Mouse (Mus musculus): ENCODE measurements around the gene Hoxa4. TPM values are rescaled to one million over a fixed set of nuclear protein-coding genes. Genes with fewer than 3 reads are reported as not detected.

The Hoxa4 gene
- total RNA-seq, 2 experiments from 2014 or later: 2.0 TPM

- intact Hi-C loops (cut with DNase I): no loop called here
- no peak for DNase-seq
Measured at GRCm38 (mm10) chr6:52186500-52186899, 5.1 kb downstream of the Hoxa4 start.

- DNase-seq: no peak
- intact Hi-C loops (cut with DNase I): no loop called here
Measured at GRCm38 (mm10) chr6:52185834-52186233, 5.7 kb downstream of the Hoxa4 start.

GRCm38 (mm10) chr6:52185222-52185621 lies 6.3 kb downstream of the Hoxa4 start:
- no peak for DNase-seq
- intact Hi-C loops (cut with DNase I): no loop called here

- intact Hi-C loops (cut with DNase I): no loop called here
- DNase-seq: no peak
Measured at GRCm38 (mm10) chr6:52184668-52185067, 6.9 kb downstream of the Hoxa4 start.

GRCm38 (mm10) chr6:52183311-52184080 lies 8.1 kb downstream of the Hoxa4 start:
- DNase-seq: no peak
- intact Hi-C loops (cut with DNase I): no loop called here

- no peak for DNase-seq
- intact Hi-C loops (cut with DNase I): no loop called here
Measured at GRCm38 (mm10) chr6:52182793-52183192, 8.8 kb downstream of the Hoxa4 start.

- intact Hi-C loops (cut with DNase I): no loop called here
Measured at GRCm38 (mm10) chr6:52182030-52182429, 9.5 kb downstream of the Hoxa4 start.

GRCm38 (mm10) chr6:52180726-52181125 lies 10.8 kb downstream of the Hoxa4 start:
- no peak for DNase-seq
- intact Hi-C loops (cut with DNase I): no loop called here

More at GRCm38 (mm10) chr6:52182030-52182429, 9.5 kb downstream of the Hoxa4 start:
- DNase-seq: no peak

- intact Hi-C loops (cut with DNase I): no loop called here
- DNase-seq: no peak
Measured at GRCm38 (mm10) chr6:52180213-52180710, 11.3 kb downstream of the Hoxa4 start.

- DNase-seq: no peak
- intact Hi-C loops (cut with DNase I): no loop called here
Measured at GRCm38 (mm10) chr6:52179690-52180089, 11.9 kb downstream of the Hoxa4 start.

- intact Hi-C loops (cut with DNase I): no loop called here
- DNase-seq: no peak
Measured at GRCm38 (mm10) chr6:52178918-52179665, 12.5 kb downstream of the Hoxa4 start.

GRCm38 (mm10) chr6:52177806-52178205 lies 13.7 kb downstream of the Hoxa4 start:
- DNase-seq: no peak
- intact Hi-C loops (cut with DNase I): no loop called here

GRCm38 (mm10) chr6:52177061-52177735 lies 14.4 kb downstream of the Hoxa4 start, which contains the start of gene 5730596B20Rik:
5730596B20Rik (plus strand) TSS chr6:52177498.
- intact Hi-C loops (cut with DNase I): no loop called here
- no peak for DNase-seq

- DNase-seq: no peak
- intact Hi-C loops (cut with DNase I): no loop called here
Measured at GRCm38 (mm10) chr6:52176391-52176790, 15.2 kb downstream of the Hoxa4 start.

- no peak for DNase-seq
Measured at GRCm38 (mm10) chr6:52175864-52176263, 15.7 kb downstream of the Hoxa4 start.

GRCm38 (mm10) chr6:52174968-52175751 lies 16.4 kb downstream of the Hoxa4 start:
- no peak for DNase-seq
- intact Hi-C loops (cut with DNase I): no loop called here

More at GRCm38 (mm10) chr6:52175864-52176263, 15.7 kb downstream of the Hoxa4 start:
- intact Hi-C loops (cut with DNase I): no loop called here

- intact Hi-C loops (cut with DNase I): no loop called here
- DNase-seq: no peak
Measured at GRCm38 (mm10) chr6:52173648-52174047, 17.9 kb downstream of the Hoxa4 start.

GRCm38 (mm10) chr6:52172501-52172900 lies 19.1 kb downstream of the Hoxa4 start:
- peak; percentile 62 to 63 for DNase-seq
- intact Hi-C loops (cut with DNase I): no loop called here

GRCm38 (mm10) chr6:52171938-52172337 lies 19.6 kb downstream of the Hoxa4 start:
- DNase-seq: no peak

GRCm38 (mm10) chr6:52171331-52171730 lies 20.2 kb downstream of the Hoxa4 start:
- DNase-seq: no peak
- intact Hi-C loops (cut with DNase I): no loop called here

More at GRCm38 (mm10) chr6:52171938-52172337, 19.6 kb downstream of the Hoxa4 start:
- intact Hi-C loops (cut with DNase I): no loop called here
